In genomic region chr2:73213871-73214659, GRCm38 (mm10) we compare ENCODE assay signal across 8 mouse cellular contexts. TPM values are rescaled to one million over a fixed set of nuclear protein-coding genes. Genes with fewer than 3 reads are reported as not detected.
DNase-seq lines count a peak whose midpoint lies in the region; ATAC-seq lines count a peak whose summit lies in the region.

No protein-coding gene starts in this region.

- peaks cover 21% of the 10 kb centered on the region; the same call in 1 of the 2 replicates for H3K36me3 ChIP-seq in heart, embryonic 10.5 days
- peaks cover 15% of the 10 kb centered on the region for H3K36me3 ChIP-seq in kidney, embryonic 15.5 days

- H3K4me1 ChIP-seq in heart, embryonic 10.5 days, result peaks cover 10% of the 10 kb centered on the region
- peaks cover 9% of the 10 kb centered on the region for H3K4me1 ChIP-seq in kidney, embryonic 15.5 days

- ATAC-seq in erythroblast, adult 5-6 weeks (replicated peaks; ENCODE audit: low FRiP score, poor library complexity, severe bottlenecking), result peak; percentile 96
- ATAC-seq in kidney, embryonic 15.5 days (replicated peaks; ENCODE audit: low FRiP score), result peak; percentile 98
- ATAC-seq in monocyte, adult 5-6 weeks (replicated peaks; ENCODE audit: insufficient number of reproducible peaks, low FRiP score, low TSS enrichment, poor library complexity, severe bottlenecking), result peak; percentile 94

- H3K4me3 ChIP-seq in heart, embryonic 10.5 days, result peak overlapping the region; percentile 97
- H3K4me3 ChIP-seq in kidney, embryonic 15.5 days (replicated peaks), result peak overlapping the region; percentile 94

- peak overlapping the region; percentile 85 for H3K9ac ChIP-seq in kidney, embryonic 15.5 days

- no peaks in the 10 kb centered on the region for H3K27me3 ChIP-seq in heart, embryonic 10.5 days (ENCODE audit: insufficient read depth, poor library complexity, severe bottlenecking)
- no peaks in the 10 kb centered on the region for H3K27me3 ChIP-seq in kidney, embryonic 15.5 days

- peak overlapping the region; percentile 94 for H3K27ac ChIP-seq in heart, embryonic 10.5 days
- peak overlapping the region; percentile 67 for H3K27ac ChIP-seq in kidney, embryonic 15.5 days

- no peaks in the 10 kb centered on the region for H3K9me3 ChIP-seq in heart, embryonic 10.5 days
- H3K9me3 ChIP-seq in kidney, embryonic 15.5 days (replicated peaks), result no peaks in the 10 kb centered on the region

- WGBS in heart, embryonic 10.5 days, result under 1% methylated on average over 68 of the region's 68 CpGs
- under 1% methylated on average over 67 of the region's 68 CpGs for WGBS in kidney, embryonic 15.5 days

- DNase-seq in B cell, adult 2 months, result peak; percentile 97 to 98
- peak; percentile 95 for DNase-seq in brain, adult 2 months (ENCODE audit: low read depth, low spot score)
- DNase-seq in heart, embryonic 10.5 days (ENCODE audit: low spot score), result peak; percentile 95
- peak; percentile 97 for DNase-seq in liver
- peak; percentile 96 to 98 for DNase-seq in spleen, postnatal 4 days (ENCODE audit: low spot score in 2 of 2)

- peak overlapping the region; percentile 91 for H3K4me2 ChIP-seq in kidney, embryonic 15.5 days

RNA-seq across cellular contexts. Expression of gene Ola1, which starts 4.7 kb away (rescaled TPM):
- 31.8 and 31.9 TPM in 2 replicates for total RNA-seq in erythroblast, adult 5-6 weeks (2015; ENCODE audit: low replicate concordance)
- 23.3 and 27.5 TPM in 2 replicates for total RNA-seq in erythroblast, adult 5-6 weeks (2017; ENCODE audit: low replicate concordance)
- polyA plus RNA-seq in heart, embryonic 10.5 days (2016; fragmentation: Nextera tagmentation; extraction: Ambion mirVana), result 73.2 and 80.8 TPM in 2 replicates
- polyA plus RNA-seq in kidney, embryonic 15.5 days (2015; fragmentation: Nextera tagmentation; extraction: Ambion mirVana), result 88.9 and 97.6 TPM in 2 replicates
- total RNA-seq in monocyte, adult 5-6 weeks (2017), result 50.7 to 73.3 TPM (median 66.3 TPM) in 3 replicates

RNA-seq across cellular contexts. Expression of gene Sp9, which starts 57.7 kb away (rescaled TPM):
- total RNA-seq in erythroblast, adult 5-6 weeks (2015; ENCODE audit: low replicate concordance), result not detected in 2 replicates
- total RNA-seq in erythroblast, adult 5-6 weeks (2017; ENCODE audit: low replicate concordance), result 0.51 TPM in 1 of 2 replicates, not detected in the other
- polyA plus RNA-seq in heart, embryonic 10.5 days (2016; fragmentation: Nextera tagmentation; extraction: Ambion mirVana), result not detected in 2 replicates
- polyA plus RNA-seq in kidney, embryonic 15.5 days (2015; fragmentation: Nextera tagmentation; extraction: Ambion mirVana), result 0.06 TPM in 1 of 2 replicates, not detected in the other
- total RNA-seq in monocyte, adult 5-6 weeks (2017), result not detected in 3 replicates

Comparison
In these comparisons a context has a peak if more than half of its experiments do, and no peak if none do; other contexts are left out.
1. Peak in every context shown above with its lines: DNase-seq, ATAC-seq, H3K4me3 ChIP-seq and H3K27ac ChIP-seq.